In genomic region chr12:101014549-101015164, GRCm38 (mm10) we compare ENCODE assay signal across 11 mouse cellular contexts. TPM values are rescaled to one million over a fixed set of nuclear protein-coding genes. Genes with fewer than 3 reads are reported as not detected.
DNase-seq lines count a peak whose midpoint lies in the region; ATAC-seq and TF ChIP-seq lines count a peak whose summit lies in the region.
"Had no signal": no experiment of that assay in that cellular context is flagged by ENCODE, and none has a peak within 500 bp of the region (broad histone marks: within the 10 kb centered on the region; RNA-seq: fewer than 3 reads in every experiment).

No protein-coding gene starts in this region.

- H3K27me3 ChIP-seq in kidney, embryonic 16.5 days (ENCODE audit: insufficient read depth, low read length) = no peaks in the 10 kb centered on the region
- no peaks in the 10 kb centered on the region for H3K27me3 ChIP-seq in forebrain, postnatal 0 days (ENCODE audit: insufficient read depth, low read length)
- H3K27me3 ChIP-seq in small intestine, adult 2 months (ENCODE audit: control insufficient read depth, insufficient read depth, low read length) = no peaks in the 10 kb centered on the region
- H3K27me3 ChIP-seq: neural tube, embryonic 12.5 days had no signal

- no peak overlapping the region for H3K9ac ChIP-seq in kidney, embryonic 16.5 days (replicated peaks; ENCODE audit: low read length)
- H3K9ac ChIP-seq in forebrain, postnatal 0 days = no peak overlapping the region
- H3K9ac ChIP-seq: neural tube, embryonic 12.5 days had no signal

- 0 out of 2 replicates have a peak overlapping the region, but pooled peaks have one; percentile 7 for H3K4me2 ChIP-seq in kidney, embryonic 16.5 days (replicated peaks; ENCODE audit: low read depth, low read length)
- H3K4me2 ChIP-seq in forebrain, postnatal 0 days (ENCODE audit: low read depth) = no peak overlapping the region
- H3K4me2 ChIP-seq: neural tube, embryonic 12.5 days had no signal

- no peaks in the 10 kb centered on the region for H3K9me3 ChIP-seq in kidney, embryonic 16.5 days (ENCODE audit: low read length)
- no peaks in the 10 kb centered on the region for H3K9me3 ChIP-seq in forebrain, postnatal 0 days (ENCODE audit: low read length)
- H3K9me3 ChIP-seq: neural tube, embryonic 12.5 days had no signal

- TF ChIP-seq POLR2A in small intestine, adult 2 months (IDR thresholded peaks at IDR 0.05; ENCODE audit: low read depth, low read length) = no peak

- H3K4me1 ChIP-seq in kidney, embryonic 16.5 days (ENCODE audit: insufficient read depth, low read length) = peaks cover 87% of the 10 kb centered on the region
- peaks cover 20% of the 10 kb centered on the region; the same call in 1 of the 2 replicates for H3K4me1 ChIP-seq in forebrain, postnatal 0 days (ENCODE audit: insufficient read depth)
- peaks cover 83% of the 10 kb centered on the region for H3K4me1 ChIP-seq in small intestine, adult 2 months (ENCODE audit: control insufficient read depth, insufficient read depth, insufficient read length, low read length)

- no peak for DNase-seq in kidney, adult 9 months
- peak; percentile 55 for DNase-seq in R1 (ENCODE audit: low read depth, low spot score)
- peak; percentile 35 for DNase-seq in forebrain, postnatal 0 days
- DNase-seq in cerebellum, adult 9-10 months = no peak
- DNase-seq in right cerebral cortex, postnatal 14 days = no peak
- DNase-seq: gastrocnemius, postnatal 10 days; kidney, adult 11 months had no signal

- 36% methylated on average over 10 of the region's 10 CpGs for WGBS in kidney, embryonic 16.5 days
- WGBS in forebrain, postnatal 0 days = 39% methylated on average over 10 of the region's 10 CpGs
- 26% methylated on average over 10 of the region's 10 CpGs for WGBS in small intestine, adult 2 months

- no peak overlapping the region for H3K4me3 ChIP-seq in kidney, embryonic 16.5 days (ENCODE audit: low read length)
- H3K4me3 ChIP-seq in forebrain, postnatal 0 days (ENCODE audit: low read depth, low read length) = no peak overlapping the region
- H3K4me3 ChIP-seq in small intestine, adult 2 months (ENCODE audit: low read depth, low read length) = no peak overlapping the region
- H3K4me3 ChIP-seq: neural tube, embryonic 12.5 days had no signal

- TF ChIP-seq CTCF in forebrain, postnatal 0 days (IDR thresholded peaks at IDR 0.05; ENCODE audit: low read depth) = no peak
- TF ChIP-seq CTCF in small intestine, adult 2 months (IDR thresholded peaks at IDR 0.05; ENCODE audit: extremely low read depth, insufficient read length, insufficient replicate concordance, low read depth, low read length) = no peak

- ATAC-seq in kidney, embryonic 16.5 days (ENCODE audit: low FRiP score, low TSS enrichment) = no peak
- peak; percentile 5; the same call in 1 of the 2 replicates for ATAC-seq in forebrain, postnatal 0 days
- ATAC-seq in CD4-positive, CD25-positive, alpha-beta regulatory T cell, adult 4 months = no peak

- peak overlapping the region; percentile 48 for H3K27ac ChIP-seq in kidney, embryonic 16.5 days (ENCODE audit: low read length)
- peak overlapping the region; percentile 59 for H3K27ac ChIP-seq in forebrain, postnatal 0 days (ENCODE audit: low read depth, low read length)
- H3K27ac ChIP-seq in small intestine, adult 2 months (ENCODE audit: insufficient read depth, low read depth, low read length) = peak overlapping the region; percentile 90
- H3K27ac ChIP-seq: neural tube, embryonic 12.5 days had no signal

- H3K36me3 ChIP-seq in kidney, embryonic 16.5 days (ENCODE audit: insufficient read depth, low read length) = no peaks in the 10 kb centered on the region
- no peaks in the 10 kb centered on the region for H3K36me3 ChIP-seq in forebrain, postnatal 0 days (ENCODE audit: insufficient read depth)
- no peaks in the 10 kb centered on the region for H3K36me3 ChIP-seq in small intestine, adult 2 months (ENCODE audit: control insufficient read depth, insufficient read depth, low read length)
- H3K36me3 ChIP-seq: neural tube, embryonic 12.5 days had no signal

RNA-seq across cellular contexts. Expression of gene Ccdc88c, which starts 14.2 kb away (rescaled TPM):
- 12.0 and 14.3 TPM in 2 replicates for polyA plus RNA-seq in kidney, embryonic 16.5 days (2015; fragmentation: Nextera tagmentation; extraction: Ambion mirVana)
- total RNA-seq in forebrain, postnatal 0 days (2014; rRNA removed) = 31.3 and 31.5 TPM in 2 replicates
- 12.4 and 14.6 TPM in 2 replicates for polyA plus RNA-seq in forebrain, postnatal 0 days (2015; fragmentation: Nextera tagmentation; extraction: Ambion mirVana)
- polyA plus RNA-seq in small intestine, adult 2 months (2012; rRNA removed) = 10.2 and 11.7 TPM in 2 replicates
- polyA plus RNA-seq in CD4-positive, CD25-positive, alpha-beta regulatory T cell, adult 4 months (2017; shearing (Covaris generic)) = 100 to 1,000 TPM in 1 of 2 experiments, 10 to 100 TPM in 1; 89.5 to 106 TPM

Comparison
In these comparisons a context has a peak if more than half of its experiments do, and no peak if none do; other contexts are left out.
1. DNase-seq: peak in R1 (single experiment) and forebrain, postnatal 0 days (single experiment); none in kidney, adult 9 months (single experiment), cerebellum, adult 9-10 months (single experiment) and right cerebral cortex, postnatal 14 days (single experiment).
2. Peak in every context shown above with its lines, with median percentiles within 50 percentile points of each other: H3K27ac ChIP-seq.